Mouse (Mus musculus) heart, postnatal 0 days (tissue): ENCODE results near the gene Tmem82.

ENCODE experiments used
- CTCF ChIP-seq: IDR thresholded peaks from 2 replicates; pipeline ENCODE4 v1.5.1; 2016; ENCODE audit warnings: antibody characterized with exemption, control low read depth, low read depth
- EP300 ChIP-seq: IDR thresholded peaks from 2 replicates; pipeline ENCODE4 v1.6.1; 2016; ENCODE audit warnings: antibody characterized with exemption, low read depth

- no peak for TF ChIP-seq CTCF
- no peak for TF ChIP-seq EP300
These were observed 53.1 kb downstream of the Tmem82 start for GRCm38 (mm10) chr4:141565325-141565724.
